Mouse (Mus musculus): ENCODE measurements around the gene Ift20.
A peak's percentile ranks its signal among the peaks of the same experiment; 100 is the strongest.
"Not testable (repeated sequence)": the region's sequence is repeated elsewhere in the genome, so short reads cannot be mapped to it uniquely, and the experiment has no call there.

Gene Ift20

DNA sequence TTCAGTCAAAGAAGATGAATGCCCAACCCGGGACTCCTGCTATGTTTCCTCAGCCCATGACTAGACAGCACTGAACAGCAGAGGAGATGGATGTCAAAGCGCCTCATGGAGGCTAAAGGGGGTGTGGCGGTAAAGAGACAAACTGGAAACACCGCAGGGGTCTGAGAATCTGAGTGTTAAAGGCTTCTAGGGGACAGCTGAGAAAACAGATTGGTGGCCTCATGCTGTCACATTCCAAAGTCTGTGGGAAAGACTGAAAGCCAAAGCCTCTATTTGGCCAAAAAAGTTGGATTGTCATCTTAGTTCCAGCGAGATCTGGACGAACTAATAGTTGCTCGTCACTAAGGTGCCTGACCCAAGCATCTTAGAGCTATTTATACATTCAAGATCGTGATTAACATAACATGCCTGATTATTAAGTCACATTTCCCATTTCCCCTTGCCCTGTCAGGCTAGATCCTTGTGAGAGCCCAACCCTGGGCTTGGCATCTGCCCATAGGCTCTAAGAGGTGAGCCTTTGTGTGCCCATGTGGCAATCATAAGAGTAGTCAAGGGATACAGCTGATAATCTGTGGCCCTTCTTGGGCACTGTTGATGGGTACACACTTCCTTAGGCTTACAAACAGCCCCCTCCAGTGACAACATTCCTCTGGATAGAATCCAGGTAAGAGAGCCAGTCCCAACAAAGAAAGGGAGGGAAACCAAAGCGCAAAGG lies 12.8 kb upstream of the Ift20 start:
- DNase-seq: no peak

DNA sequence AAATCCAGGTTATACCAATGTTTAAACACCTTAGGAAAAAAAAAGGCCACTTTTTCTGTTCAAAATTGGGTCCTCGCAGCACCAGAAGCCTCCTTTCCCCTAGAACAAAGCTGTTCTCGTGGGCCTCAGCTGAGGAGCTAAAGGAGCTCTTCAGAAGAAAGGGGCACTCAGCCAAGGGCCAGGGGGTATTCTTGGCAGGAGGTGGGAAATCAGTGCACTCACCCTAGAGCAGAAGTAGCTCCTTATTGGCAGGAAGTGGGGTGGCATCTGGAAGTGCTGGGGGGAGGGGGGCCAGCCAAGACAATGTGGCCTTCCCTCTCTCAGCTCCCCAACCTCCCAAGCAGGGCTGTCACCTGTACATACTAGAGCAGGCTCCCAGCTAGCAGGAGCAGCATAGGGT lies 11.3 kb upstream of the Ift20 start:
- no peak for DNase-seq

DNA sequence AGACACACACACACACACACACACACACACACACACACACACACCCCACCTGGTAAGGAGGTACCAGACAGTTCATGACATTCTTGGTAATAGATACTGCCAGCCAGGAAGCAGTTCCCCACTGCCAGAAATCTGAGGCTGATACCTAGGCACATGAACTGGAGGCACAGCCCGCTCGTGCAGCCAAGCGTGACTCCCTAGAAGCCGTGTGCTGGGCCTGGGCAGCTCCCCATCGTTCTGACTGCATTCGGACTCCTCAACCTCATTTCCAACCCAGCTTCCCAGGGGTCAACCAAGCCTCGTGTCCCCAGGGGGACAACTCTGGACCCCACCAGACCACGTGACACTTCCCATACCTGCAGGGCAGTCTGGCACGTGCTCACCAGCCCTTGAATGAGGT lies 7.4 kb upstream of the Ift20 start:
- DNase-seq: no peak

DNA sequence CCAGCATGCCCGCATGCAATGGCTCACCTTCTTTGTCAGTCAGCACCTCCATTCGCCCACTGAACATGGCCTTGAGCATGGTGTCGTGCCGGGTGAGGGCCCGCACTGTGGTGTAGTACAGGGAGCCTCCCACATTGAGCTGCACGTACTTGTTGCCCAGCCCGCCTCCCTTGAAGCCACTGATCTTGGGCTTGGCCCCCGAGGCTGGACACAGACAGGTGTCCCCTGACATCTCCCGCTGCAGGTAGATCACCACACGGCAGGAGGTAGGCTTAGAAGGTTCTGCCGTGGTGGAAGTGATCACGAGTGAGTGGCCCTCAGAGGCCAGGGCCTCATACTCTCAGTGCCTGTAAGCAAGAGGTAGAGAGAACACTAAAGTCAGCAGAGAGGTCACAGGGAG lies 6.2 kb upstream of the Ift20 start:
- DNase-seq: no peak

DNA sequence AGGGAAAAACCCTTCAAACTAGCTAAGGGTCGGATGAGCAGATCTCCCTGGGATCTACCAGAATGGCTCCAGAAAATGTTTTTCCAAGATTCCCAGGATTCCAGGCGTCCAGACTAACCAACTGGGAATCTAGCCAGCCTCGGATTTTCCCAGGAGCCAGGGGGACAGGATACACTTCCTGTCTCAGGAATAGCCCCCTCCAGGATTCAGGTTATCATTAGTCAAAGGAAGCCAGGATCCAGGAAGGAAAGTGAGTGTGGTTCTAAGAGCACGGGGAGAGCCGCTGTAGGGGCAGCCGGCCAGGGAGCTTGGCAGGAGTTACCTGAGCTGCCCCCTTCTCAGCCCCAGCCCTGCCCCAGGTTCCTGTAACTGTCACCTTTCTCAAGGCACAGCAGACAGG lies 5.1 kb upstream of the Ift20 start:
- DNase-seq: peak; percentile 78

DNA sequence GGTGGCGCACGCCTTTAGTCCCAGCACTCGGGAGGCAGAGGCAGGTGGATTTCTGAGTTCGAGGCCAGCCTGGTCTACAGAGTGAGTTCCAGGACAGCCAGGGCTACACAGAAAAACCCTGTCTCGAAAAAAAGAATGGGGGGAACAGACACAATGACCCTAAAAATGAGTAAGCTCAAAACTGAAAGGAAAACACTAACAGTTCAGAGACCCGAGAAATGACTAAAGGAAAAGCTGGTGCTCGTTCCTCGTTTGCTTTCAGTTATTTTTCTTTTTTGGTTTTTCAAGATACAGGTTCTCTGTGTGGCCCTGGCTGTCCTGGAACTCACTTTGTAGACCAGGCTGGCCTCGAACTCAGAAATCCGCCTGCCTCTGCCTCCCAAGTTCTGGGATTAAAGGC lies 4.6 kb upstream of the Ift20 start:
- not testable (repeated sequence) for DNase-seq

DNA sequence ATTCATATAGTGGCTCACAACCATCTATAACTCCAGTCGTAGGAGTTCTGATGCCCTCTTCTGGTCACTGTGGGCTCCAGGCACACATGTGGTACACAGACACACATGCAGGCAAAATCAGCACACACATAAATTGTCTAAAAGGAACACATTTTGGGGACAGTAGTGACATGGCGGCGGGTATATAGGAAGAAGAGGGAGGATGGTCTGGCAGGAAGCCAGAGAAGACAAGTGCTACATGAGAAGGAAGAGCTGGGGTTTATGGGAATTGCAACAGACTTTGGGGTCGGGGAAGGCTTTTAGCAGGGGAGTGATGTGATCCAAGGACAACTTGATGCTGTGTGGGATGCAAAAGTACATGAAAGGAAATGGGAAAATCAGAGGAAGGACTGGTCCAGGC lies 1.6 kb upstream of the Ift20 start:
- no peak for DNase-seq

DNA sequence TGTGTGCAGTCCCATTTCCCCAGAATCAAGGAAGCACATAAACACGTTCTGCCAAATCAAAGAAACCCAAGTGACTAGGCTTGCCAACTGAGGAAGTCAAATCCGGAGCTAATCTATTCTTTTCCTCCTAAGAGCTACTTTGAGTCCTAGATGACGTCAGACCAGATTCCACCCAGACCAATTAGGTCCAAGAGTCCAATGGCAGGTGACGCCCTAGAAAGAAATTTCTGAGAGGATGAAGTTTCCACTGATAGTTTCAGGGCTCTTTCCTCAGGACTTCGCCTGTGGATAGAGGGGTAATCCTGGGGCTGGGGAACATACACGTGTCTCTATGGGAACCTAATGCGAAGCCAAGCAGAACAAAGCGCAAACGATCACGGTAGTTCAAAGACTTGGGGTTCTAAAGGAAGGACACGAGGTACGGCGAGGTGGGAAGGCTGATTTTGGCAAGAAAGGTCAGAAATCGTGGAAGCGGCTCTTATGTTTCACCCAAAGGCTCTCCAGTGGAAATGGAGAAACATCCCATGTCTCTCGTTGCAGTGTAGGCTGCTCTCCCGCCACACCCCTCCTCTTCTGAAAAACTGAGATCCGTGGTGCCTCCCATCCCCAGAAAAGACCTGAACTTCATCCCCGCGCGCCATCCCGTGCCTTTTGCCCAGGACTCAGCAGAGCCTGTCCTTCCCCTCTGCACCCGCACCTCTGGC lies 633 bp upstream of the Ift20 start:
- DNase-seq: peak; percentile 82

DNA sequence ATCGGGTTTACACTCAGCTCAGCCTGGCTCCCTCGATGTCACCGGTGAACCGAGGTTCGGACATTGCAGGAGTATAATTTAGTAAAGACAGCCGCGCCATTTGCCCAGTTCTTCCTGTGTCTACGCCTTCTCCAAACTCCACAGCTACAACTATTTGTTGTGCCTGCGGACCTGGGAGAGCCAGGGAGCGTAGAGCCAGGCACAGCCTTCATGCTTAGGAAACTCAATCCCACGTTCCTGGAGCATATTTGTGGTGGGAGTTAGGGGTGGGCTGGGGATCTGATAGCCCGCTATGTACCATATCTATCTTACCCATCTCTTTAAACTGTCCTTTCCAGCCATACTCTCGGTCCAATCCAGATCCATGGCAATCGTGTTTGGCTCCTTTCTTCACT lies 526 bp downstream of the Ift20 start:
- no peak for DNase-seq

DNA sequence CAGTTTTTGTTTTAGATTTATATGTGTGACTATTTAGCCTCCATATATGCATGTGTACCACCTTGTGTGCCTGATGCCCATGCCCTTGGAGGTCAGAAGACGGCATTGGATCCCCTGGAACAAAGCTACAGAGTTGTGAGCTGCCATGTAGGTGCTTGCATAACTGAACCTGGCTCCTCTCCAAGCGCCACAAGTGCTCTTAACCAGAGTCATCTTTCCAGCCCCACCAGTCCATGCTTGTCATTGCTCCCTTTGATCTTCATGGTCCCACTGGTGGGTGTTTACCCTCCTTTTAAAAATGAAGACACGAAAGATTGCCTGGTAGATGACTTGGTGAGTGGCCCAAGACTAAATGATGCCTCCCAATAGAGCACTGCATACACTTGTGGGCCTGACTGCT lies 4.2 kb downstream of the Ift20 start:
- no peak for DNase-seq

DNA sequence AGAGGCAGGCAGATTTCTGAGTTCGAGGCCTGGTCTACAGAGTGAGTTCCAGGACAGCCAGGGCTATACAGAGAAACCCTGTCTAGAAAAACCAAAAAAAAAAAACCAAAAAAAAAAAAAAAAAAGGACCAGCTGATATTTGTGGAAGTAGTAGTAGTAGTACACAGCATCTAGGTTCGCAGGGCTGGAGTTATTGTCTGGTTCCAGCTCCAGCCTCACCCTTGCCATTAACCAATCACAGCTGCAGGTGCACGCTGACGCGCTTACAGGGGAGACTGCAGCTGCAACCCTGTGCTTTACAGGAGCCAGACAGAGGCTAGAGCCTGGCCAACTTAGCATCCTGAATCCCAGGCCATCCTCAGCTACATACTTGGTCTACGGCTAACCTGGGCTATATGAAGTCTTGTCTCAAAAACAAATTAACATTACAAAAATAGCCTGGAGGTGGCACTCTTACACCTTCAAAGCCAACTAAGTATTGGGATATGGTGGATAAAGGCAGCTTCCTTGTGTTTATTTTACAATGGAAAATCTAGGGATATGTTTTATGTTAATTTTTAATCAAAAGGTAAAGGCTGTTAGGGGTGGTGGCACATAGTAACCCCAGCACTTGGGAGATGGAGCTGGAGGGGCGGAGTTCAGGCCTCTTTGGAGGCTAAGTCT lies 8.4 kb downstream of the Ift20 start:
- DNase-seq: no peak

DNA sequence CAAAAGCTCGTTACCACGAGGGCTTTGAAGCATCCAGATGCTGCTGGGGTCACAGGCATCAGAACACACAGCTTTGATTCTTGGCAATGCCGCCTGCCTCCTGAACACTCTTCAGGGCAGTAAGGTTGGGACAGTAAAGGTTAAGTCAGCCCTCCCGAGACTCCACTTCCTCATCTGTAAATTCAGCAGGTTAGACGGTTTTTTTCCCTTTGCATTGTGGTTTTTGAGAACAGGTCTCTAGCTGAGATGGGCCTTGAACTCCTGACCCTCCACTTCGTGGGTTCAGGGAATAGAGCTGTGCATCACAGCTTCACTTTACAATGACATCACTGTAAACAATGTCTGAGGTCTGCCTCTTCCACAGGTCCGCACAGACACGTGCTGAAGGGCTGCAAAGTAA lies 9.0 kb downstream of the Ift20 start:
- DNase-seq: no peak

DNA sequence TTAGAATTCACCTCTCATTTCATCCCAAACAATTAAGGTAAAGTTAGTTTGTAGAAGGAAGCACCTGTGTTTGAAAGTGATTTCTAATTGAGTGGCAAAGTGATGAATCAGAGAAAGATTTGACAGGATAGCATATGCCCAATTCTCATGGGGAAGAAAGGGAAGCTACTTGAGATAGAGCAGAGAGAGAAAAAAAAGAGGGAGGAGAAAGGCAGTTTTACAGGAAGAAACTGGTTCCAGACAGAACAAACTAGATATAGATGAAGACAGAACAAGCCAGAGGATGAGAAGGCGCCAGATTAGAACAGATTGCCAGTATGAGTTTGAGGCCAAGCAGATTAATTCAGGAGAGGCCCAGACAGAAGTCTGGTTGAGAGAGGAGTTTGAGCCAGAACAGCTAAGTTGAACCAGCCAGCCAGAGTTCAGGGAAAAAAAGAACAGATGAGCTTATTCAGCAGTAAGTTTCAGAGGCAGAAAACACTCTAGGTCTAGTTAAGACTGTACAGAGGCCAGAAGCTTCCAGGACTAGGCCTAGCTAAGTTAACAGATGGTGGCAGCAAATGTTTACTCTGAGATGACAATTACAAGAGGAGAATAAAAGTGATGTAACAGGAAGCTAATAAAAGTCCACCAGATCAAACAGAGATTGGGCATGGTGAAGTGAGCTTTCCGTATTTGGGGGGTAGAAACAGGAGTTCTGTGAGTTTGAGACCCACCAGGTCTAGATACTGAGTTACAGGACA lies 11.7 kb downstream of the Ift20 start:
- DNase-seq: no peak

DNA sequence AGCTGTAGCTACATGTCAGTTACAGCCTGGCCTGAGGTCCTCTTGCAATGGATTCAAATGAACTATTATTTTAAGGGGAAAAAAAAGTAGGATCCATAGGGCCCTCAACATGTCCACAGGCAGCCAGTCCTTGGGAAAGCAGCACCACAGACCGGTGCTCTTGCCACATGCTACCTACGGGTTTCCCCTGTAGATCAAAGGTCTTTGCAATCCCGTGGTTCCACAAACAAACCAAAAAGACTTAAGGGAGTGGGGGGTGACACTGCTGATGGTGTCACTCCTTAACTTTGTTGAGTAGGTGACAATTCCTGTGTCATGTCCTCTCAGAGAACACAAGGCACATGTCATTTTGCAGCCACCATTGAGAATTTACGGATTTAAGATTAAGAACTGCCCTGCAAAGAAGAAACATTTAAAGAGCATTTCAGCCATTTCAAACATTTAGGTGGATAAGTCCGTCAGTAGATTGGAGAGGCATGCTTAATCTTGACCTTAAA lies 13.4 kb downstream of the Ift20 start:
- DNase-seq: no peak

DNA sequence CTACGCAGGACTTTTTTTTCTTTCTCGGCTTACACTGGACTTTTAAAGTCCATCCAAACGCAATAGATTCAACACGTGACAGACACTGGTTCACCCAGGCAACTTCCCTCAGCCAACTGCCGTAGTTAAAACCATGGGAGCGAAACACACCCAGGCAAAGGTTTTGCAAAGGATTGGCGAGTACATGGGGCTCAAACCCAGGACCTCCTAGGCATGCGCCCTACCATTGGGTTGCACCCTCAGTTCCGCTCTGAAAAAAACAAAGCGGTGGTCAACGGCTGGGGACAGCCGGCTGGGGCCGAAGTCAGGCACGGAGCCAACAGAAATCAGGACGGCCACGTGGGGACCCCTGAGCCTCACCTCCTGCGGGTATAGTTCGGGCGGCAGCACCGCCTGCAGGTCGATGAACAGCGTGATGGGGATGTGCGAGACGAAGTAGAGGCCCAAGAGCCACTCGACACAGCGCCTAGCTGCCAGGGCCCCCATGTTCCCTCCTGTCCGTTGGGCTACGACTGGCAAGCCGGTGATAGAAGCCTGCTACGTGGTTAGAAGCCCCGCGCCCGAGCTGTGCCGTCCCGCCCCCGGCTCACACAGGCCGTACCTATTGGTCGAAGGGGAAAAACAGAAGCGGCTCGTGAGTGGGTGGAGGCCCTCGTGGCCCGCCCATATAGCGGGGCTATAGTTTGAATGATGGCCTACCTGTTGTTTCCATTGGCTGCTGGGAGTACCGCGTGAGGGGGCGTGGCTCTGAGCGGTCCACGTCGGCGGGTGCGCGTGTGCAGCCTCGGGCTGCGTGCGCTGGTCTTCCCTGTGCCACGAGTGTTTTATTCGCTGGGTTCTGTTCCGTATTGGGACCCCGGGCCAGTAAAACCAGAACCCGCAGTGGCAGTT lies 14.3 kb downstream of the Ift20 start, which contains the start of gene Tmem97:
TSS of gene Tmem97 (minus strand) at position 610 of the 891 bp plus-strand sequence.
- DNase-seq: peak; percentile 98

DNA sequence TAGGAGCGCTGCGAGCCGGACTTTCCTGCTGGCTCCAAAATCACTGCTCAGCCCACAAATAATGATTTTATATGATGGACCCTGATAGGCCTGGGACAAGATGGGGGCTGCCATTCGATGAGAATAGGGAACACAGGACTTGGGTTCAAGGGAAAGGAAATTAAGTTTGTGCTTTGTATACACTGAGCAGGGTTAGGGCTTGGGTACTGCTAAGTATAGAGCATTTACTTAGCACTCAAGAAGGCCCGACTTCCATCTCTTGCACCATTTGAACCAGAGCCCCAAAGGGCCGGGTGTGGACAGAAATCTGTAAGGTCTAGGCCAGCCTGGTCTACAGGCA lies 14.9 kb downstream of the Ift20 start:
- DNase-seq: no peak

DNA sequence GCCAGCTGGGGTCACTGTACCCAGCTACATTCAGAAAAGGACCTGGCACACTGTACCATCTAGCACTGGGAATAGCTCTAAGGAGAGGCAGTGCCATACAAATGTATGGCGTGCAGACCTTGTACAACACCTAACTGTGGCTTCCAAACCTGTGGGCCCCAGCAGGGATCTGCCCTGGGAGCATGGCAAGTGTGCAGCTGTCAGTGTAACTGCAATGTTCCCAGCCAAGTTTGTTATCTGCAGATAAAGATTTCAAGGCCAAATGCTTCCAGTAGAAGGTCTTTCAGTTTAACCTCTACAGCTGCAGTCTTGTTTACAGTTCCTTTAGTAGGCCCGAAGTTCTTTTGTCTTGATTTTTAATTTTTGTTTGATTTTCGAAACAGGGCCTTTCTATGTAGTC lies 19.5 kb downstream of the Ift20 start:
- DNase-seq: peak; percentile 23

DNA sequence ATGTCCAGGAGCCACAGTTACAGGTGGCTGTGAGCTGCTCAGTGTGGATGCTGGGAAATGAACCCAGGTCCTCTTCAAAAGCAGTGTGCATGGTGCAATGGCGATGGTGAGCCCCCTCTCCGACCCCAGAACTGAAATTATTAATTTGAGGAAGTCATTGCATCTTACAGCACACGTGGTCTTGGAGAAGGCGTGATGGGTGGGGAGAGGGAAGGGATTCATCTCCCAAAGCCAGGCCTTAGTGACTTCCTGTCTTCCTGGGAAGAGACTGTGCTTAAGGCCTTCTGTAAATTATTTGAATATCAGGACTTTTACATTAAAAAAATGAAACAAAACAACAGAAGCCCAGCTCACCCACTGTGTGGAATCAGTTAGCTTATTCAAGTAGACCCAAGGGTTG lies 19.9 kb downstream of the Ift20 start:
- DNase-seq: no peak

DNA sequence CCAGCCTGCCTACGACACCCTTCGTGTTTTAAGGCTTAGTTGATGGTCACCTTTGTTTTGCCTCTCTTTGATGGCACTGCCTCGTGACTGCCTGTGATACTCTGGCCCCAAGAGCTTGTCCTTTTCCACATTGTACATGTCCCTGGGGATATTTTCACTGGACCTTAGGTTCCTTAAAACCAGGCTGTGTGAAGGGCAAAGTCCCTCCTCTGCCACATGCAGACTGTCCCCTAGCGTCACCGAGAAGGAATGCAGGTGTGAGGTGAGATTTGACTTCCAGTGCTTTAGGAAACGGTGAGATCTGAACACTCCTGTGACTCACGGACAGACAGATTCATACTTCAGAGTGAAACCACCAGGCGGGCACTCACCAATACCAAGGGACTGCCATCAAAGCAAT lies 21.1 kb downstream of the Ift20 start:
- peak; percentile 76 for DNase-seq

DNA sequence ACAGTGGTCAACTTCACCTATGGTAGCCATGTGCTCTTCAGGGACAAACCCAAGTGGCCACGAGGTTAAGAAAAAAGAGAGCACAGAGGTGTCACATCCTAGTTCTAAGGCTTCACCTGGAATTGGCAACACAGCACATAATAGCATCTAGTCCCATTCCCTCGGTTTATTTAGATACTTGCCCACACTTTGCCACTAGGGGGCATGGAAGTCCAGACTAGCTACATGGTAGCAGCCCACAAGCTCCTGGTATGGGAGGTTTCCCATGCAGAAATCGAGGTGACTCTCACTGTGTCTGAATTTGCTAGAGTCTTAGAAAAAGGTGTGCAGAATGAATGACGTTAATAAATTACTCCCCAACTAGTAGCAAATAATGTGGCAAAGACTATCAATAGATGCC lies 24.3 kb downstream of the Ift20 start:
- peak; percentile 87 for DNase-seq

DNA sequence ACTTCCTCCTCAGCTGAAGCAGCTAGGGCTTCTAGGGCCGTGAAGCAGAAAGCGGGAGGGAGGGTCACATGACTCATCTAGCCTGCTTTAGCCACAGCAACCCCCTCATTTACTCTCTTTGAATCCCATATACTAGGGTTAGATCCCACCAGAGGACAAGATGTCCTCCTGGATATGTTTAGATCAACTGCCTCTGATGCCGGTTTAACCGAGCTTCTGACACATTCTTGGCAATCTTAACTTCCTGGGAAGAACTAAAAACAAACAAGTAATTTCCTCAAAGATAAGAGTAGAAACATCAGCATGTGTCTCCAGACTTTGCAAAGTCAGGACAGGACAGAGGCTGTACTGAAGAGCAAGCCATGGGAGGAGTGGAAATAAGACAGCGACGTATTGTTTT lies 30.6 kb downstream of the Ift20 start:
- peak; percentile 74 for DNase-seq

DNA sequence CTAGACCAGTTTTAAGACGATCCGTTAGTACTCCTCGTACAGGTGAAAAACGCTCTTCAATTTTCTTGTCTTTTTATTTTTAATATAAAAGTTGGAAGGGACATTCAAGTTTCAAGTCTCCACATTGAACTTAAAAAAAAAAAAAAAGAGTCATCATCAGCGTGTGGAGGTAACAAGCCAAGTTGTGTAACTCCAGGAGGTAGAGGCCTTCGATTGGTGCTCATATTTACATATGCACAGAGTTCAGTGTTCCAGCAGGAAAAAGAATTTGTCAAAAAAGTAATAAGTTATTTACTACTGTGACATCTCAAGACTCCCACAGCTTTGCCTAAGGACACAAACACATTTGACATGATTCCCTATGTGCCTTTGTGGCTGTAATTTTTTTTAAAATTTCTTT lies 31.5 kb downstream of the Ift20 start:
- no peak for DNase-seq
